Mouse (Mus musculus): ENCODE results near the gene B3gat2.

The B3gat2 gene

GRCm38 (mm10) chr1:23834246-23834645 lies 72.7 kb downstream of the B3gat2 start:
- peak; percentile 55 for DNase-seq (ENCODE audit: low read depth, low spot score)

- no peak for DNase-seq (ENCODE audit: low read depth, low spot score)
Measured at GRCm38 (mm10) chr1:23834819-23835218, 73.3 kb downstream of the B3gat2 start.

GRCm38 (mm10) chr1:23836630-23837029 lies 75.1 kb downstream of the B3gat2 start:
- DNase-seq (ENCODE audit: low read depth, low spot score) = no peak

DNA sequence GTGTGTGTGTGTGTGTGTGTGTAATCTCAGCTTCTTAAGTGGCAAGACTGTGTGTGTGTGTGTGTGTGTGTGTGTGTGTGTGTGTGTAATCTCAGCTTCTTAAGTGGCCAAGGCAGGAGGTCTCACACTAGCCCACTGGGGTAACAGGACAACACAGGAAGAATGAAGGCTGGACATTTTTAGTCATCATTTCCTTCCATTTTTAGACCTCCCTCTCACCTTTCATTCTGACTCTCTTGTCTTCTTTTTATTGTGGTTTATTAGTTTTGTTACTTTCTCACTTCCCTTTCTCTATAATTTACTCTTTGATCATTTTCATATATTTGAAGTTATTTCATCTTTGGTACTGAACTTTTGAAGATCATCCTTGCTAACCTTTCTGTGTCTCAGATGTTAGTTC lies 79.4 kb downstream of the B3gat2 start:
- peak; percentile 58 for DNase-seq (ENCODE audit: low read depth, low spot score)

GRCm38 (mm10) chr1:23842629-23843028 lies 81.1 kb downstream of the B3gat2 start:
- DNase-seq (ENCODE audit: low read depth, low spot score) = no peak

DNA sequence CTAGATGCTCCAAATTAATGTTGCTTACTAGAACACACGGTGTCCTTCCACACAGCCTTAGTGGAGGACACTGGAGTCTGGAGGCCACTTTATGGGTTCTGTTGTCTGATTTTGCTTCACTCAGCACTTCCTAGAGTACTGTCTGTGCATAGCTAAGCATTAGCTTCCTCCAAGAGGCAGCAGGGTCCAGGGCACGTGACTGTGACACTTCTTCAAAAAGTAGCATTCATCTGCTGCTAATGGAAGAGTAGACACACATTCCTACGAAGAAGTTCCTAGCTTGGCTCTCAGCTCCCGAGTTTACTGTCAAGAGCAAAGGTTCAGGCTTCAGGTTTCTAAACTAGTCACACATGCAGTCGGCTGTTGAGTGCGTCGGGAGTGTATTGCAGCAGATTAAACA lies 82.2 kb downstream of the B3gat2 start:
- DNase-seq (ENCODE audit: low read depth, low spot score) = no peak

GRCm38 (mm10) chr1:23845007-23845406 lies 83.5 kb downstream of the B3gat2 start:
- no peak for DNase-seq (ENCODE audit: low read depth, low spot score)

DNA sequence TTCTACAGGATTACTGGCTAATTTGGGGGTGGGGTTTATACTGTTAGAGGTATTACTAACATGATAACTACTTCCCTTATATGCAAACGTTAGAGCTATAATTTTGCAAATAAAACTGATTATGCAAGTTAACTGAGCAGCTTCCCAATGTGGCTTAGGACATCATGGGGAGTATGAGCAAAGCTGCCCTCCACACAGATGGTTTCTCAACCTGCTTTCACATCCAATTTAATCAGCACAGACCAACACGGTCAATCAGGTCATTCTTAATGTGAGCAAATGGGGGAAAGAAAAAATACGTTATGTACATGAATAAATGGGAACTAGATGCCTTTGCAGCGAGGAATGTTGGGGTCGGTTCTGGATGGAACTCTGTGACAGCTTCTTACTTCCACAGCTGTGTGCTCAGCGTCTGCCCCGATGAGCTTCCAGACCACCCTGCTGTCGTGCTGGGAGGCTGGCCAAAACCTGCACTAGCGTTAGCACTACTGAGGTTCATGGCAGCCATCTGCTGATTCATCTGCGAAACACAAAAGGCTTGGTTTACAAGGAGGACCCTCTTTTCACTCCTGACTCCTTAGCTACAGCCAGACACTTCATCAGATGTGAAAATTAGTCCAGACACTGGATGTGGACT lies 84.6 kb downstream of the B3gat2 start:
- DNase-seq (ENCODE audit: low read depth, low spot score) = no peak

DNA sequence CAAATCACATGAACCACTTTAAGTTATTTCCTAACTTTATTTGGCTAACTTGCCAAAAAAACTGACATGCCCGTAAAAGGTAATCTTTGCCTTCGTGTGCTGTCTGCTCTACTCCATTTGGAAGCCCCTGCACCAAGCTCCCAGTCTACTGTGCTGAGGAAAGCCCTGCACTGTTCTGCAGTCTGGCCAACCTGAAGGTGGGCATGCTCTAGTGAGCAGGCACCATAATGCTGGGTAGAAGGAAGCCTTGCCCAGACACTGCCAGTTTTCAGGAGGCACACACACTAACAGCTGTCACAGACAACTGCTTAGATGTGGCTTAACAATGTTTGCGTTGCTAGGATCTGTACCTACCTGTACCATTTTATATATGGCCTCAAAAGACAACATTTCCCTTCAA lies 94.1 kb downstream of the B3gat2 start:
- no peak for DNase-seq (ENCODE audit: low read depth, low spot score)

DNA sequence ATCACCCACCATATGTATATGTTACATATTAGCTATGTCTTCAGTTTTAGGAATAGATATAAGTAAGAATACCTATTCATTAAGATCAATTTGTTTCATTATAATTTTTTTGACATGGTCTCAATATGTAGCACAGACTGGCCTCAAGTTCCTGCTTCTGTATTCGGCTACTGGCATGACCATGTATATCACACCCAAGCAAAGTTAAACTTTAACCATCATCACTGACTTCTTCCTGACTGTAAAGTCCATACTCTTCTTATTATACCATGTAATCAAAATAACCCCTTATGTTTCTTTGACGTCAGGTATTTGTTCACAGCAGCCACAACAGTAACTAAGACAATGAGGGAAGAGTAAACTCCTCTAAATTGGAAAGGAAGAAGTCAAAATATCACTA lies 99.4 kb downstream of the B3gat2 start:
- no peak for DNase-seq (ENCODE audit: low read depth, low spot score)

- no peak for DNase-seq (ENCODE audit: low read depth, low spot score)
Measured at GRCm38 (mm10) chr1:23865566-23865965, 104.0 kb downstream of the B3gat2 start.

- no peak for DNase-seq (ENCODE audit: low read depth, low spot score)
Measured at GRCm38 (mm10) chr1:23867350-23867862, 105.9 kb downstream of the B3gat2 start.

GRCm38 (mm10) chr1:23872194-23872593 lies 110.6 kb downstream of the B3gat2 start:
- DNase-seq (ENCODE audit: low read depth, low spot score) = no peak

DNA sequence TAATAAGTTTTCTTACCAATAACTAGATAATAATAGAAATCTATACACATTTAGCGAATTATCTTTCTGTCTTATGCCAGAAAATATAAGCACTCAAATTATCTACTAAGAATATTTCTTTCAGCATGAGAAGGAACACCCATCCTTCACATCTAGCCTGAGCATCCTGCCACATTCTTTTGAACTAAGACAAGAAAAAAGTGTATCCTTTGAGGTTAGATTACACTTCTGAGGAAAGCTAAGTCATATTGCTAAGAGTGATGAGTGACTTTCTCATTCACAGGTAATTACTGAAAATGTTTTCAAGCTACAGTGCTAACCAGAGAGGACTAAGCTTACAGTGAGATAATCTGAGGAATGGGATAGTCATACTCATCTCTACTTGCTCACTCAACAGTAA lies 121.1 kb downstream of the B3gat2 start:
- DNase-seq (ENCODE audit: low read depth, low spot score) = no peak

DNA sequence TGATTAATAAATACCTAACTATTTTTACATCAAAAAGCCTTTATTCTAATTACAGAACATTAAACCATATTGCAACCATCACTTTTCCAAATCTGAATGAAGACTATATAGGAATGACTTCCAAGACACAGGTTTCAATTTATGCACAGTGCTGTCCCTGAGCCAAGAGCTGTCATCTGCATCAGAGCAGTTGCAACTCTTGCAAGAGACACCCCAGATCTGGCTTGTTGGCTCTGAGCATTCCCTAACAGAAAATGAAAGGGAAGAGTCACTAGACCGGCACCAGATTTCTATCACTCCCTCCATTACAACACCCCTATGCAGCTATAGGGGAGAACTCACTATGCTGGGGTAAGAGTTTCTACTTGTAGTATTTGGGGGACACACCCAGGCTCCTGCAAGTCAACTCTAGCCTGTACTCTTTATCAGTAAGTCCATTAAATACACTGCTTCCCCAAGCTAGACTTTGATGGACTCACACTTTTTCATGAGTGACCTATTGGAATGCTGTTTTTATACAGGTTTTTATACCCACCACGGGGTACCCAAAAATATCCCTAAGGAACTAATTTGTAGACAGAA lies 122.6 kb downstream of the B3gat2 start:
- DNase-seq (ENCODE audit: low read depth, low spot score) = no peak

- no peak for DNase-seq (ENCODE audit: low read depth, low spot score)
Measured at GRCm38 (mm10) chr1:23884914-23885313, 123.4 kb downstream of the B3gat2 start.

- no peak for DNase-seq (ENCODE audit: low read depth, low spot score)
Measured at GRCm38 (mm10) chr1:23892072-23892471, 130.5 kb downstream of the B3gat2 start.

All from A20 (cell line).